Mouse (Mus musculus) retina, embryonic 14.5 days (tissue): Measurements from ENCODE around the gene Actn3.

Source experiments
- DNase-seq: peaks from one replicate; pipeline ENCODE4 v3.0.0-alpha.2; 2015; ENCODE audit warnings: low spot score

Actn3 gene

DNA sequence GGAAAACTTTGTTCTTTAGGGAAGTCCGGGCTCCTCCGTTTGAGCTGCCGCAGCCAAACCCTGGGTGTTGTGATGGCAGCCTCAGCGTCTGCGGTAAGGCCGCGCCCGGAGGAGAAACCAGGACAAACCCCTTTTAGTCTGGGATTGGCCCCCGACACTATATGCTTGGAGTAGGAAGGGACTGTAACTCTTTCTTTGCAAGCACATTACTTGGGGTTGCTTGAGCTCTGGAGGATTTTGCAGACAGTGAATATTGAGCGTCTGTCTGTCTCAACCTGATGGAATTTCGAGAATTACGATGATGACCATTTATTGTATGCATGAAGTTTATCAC, 65.8 kb downstream of the Actn3 start:
- DNase-seq = no peak
